ENCODE assay signal across 8 mouse cellular contexts in genomic region chr6:47188193-47188592, GRCm38 (mm10).
DNase-seq lines count a peak whose midpoint lies in the region; ATAC-seq and TF ChIP-seq lines count a peak whose summit lies in the region.

No protein-coding gene starts in this region.

- no peak overlapping the region for H3K27ac ChIP-seq in kidney, embryonic 16.5 days (ENCODE audit: low read length)
- H3K27ac ChIP-seq in liver, embryonic 11.5 days (ENCODE audit: low read depth, low read length), result no peak overlapping the region
- no peak overlapping the region for H3K27ac ChIP-seq in stomach, postnatal 0 days (replicated peaks)
- no peak overlapping the region for H3K27ac ChIP-seq in forebrain, embryonic 16.5 days (ENCODE audit: low read length)

- H3K27me3 ChIP-seq in kidney, embryonic 16.5 days (ENCODE audit: insufficient read depth, low read length), result no peaks in the 10 kb centered on the region
- H3K27me3 ChIP-seq in liver, embryonic 11.5 days (replicated peaks; ENCODE audit: control insufficient read depth, insufficient read depth, low read length), result no peaks in the 10 kb centered on the region
- H3K27me3 ChIP-seq in stomach, postnatal 0 days (ENCODE audit: control insufficient read depth, insufficient read depth, low read length), result no peaks in the 10 kb centered on the region
- H3K27me3 ChIP-seq in forebrain, embryonic 16.5 days (replicated peaks; ENCODE audit: control insufficient read depth, insufficient read depth, low read length), result no peaks in the 10 kb centered on the region

- no peak overlapping the region for H3K4me2 ChIP-seq in kidney, embryonic 16.5 days (replicated peaks; ENCODE audit: low read depth, low read length)
- no peak overlapping the region for H3K4me2 ChIP-seq in liver, embryonic 11.5 days
- H3K4me2 ChIP-seq in stomach, postnatal 0 days (replicated peaks; ENCODE audit: low read depth), result no peak overlapping the region
- H3K4me2 ChIP-seq in forebrain, embryonic 16.5 days (ENCODE audit: low read length), result no peak overlapping the region

- no peaks in the 10 kb centered on the region for H3K9me3 ChIP-seq in kidney, embryonic 16.5 days (ENCODE audit: low read length)
- no peaks in the 10 kb centered on the region for H3K9me3 ChIP-seq in liver, embryonic 11.5 days (ENCODE audit: control insufficient read depth, low read length)
- no peaks in the 10 kb centered on the region for H3K9me3 ChIP-seq in stomach, postnatal 0 days (ENCODE audit: control insufficient read depth, low read length)
- no peaks in the 10 kb centered on the region for H3K9me3 ChIP-seq in forebrain, embryonic 16.5 days (ENCODE audit: control insufficient read depth, low read length)

- no peak overlapping the region for H3K9ac ChIP-seq in kidney, embryonic 16.5 days (replicated peaks; ENCODE audit: low read length)
- H3K9ac ChIP-seq in liver, embryonic 11.5 days (ENCODE audit: low read depth, low read length), result no peak overlapping the region
- H3K9ac ChIP-seq in stomach, postnatal 0 days (ENCODE audit: low read length), result no peak overlapping the region
- H3K9ac ChIP-seq in forebrain, embryonic 16.5 days (replicated peaks; ENCODE audit: low read depth, low read length), result no peak overlapping the region

- TF ChIP-seq CTCF in stomach, postnatal 0 days (IDR thresholded peaks at IDR 0.05; ENCODE audit: low read depth), result peak; percentile 68

- DNase-seq in kidney, adult 11 months, result peak; percentile 3
- DNase-seq in MN1 (ENCODE audit: low spot score), result peak; percentile 47
- DNase-seq in c-Kit-positive CD71-negative TER-119-negative erythroid progenitor cells, embryonic 14.5 days (ENCODE audit: low read depth), result peak; percentile 49
- DNase-seq in kidney, adult 8-10 months, result peak; percentile 7 to 37
- DNase-seq in liver, embryonic 11.5 days (ENCODE audit: low spot score), result peak; percentile 45
- peak; percentile 26 for DNase-seq in stomach, postnatal 0 days (ENCODE audit: low spot score)

- H3K4me3 ChIP-seq in kidney, embryonic 16.5 days (ENCODE audit: low read length), result no peak overlapping the region
- H3K4me3 ChIP-seq in liver, embryonic 11.5 days (ENCODE audit: low read depth, low read length), result no peak overlapping the region
- no peak overlapping the region for H3K4me3 ChIP-seq in stomach, postnatal 0 days (ENCODE audit: low read depth, low read length)
- no peak overlapping the region for H3K4me3 ChIP-seq in forebrain, embryonic 16.5 days (replicated peaks; ENCODE audit: low read length)

- no peaks in the 10 kb centered on the region for H3K4me1 ChIP-seq in kidney, embryonic 16.5 days (ENCODE audit: insufficient read depth, low read length)
- H3K4me1 ChIP-seq in liver, embryonic 11.5 days (replicated peaks; ENCODE audit: control insufficient read depth, insufficient read depth, low read length), result peaks cover 4% of the 10 kb centered on the region; the same call in 1 of the 2 replicates
- no peaks in the 10 kb centered on the region for H3K4me1 ChIP-seq in stomach, postnatal 0 days (replicated peaks; ENCODE audit: control insufficient read depth, insufficient read depth)
- H3K4me1 ChIP-seq in forebrain, embryonic 16.5 days (replicated peaks; ENCODE audit: control insufficient read depth, insufficient read depth, low read length), result no peaks in the 10 kb centered on the region; the same call in 1 of the 2 replicates

- WGBS in kidney, embryonic 16.5 days, result 66% methylated on average over 7 of the region's 7 CpGs
- 54% methylated on average over 7 of the region's 7 CpGs for WGBS in liver, embryonic 11.5 days
- 61% methylated on average over 7 of the region's 7 CpGs for WGBS in stomach, postnatal 0 days
- 64% methylated on average over 7 of the region's 7 CpGs for WGBS in forebrain, embryonic 16.5 days

- no peak for TF ChIP-seq EP300 in stomach, postnatal 0 days (optimal IDR thresholded peaks at IDR 0.05)

- H3K36me3 ChIP-seq in kidney, embryonic 16.5 days (ENCODE audit: insufficient read depth, low read length), result no peaks in the 10 kb centered on the region
- no peaks in the 10 kb centered on the region for H3K36me3 ChIP-seq in liver, embryonic 11.5 days (ENCODE audit: control insufficient read depth, insufficient read depth, low read length)
- H3K36me3 ChIP-seq in stomach, postnatal 0 days (ENCODE audit: control insufficient read depth, insufficient read depth, low read length), result no peaks in the 10 kb centered on the region
- H3K36me3 ChIP-seq in forebrain, embryonic 16.5 days (ENCODE audit: control insufficient read depth, insufficient read depth), result no peaks in the 10 kb centered on the region

- no peak for ATAC-seq in kidney, embryonic 16.5 days (ENCODE audit: low FRiP score, low TSS enrichment)
- no peak for ATAC-seq in liver, embryonic 11.5 days (replicated peaks; ENCODE audit: low FRiP score)
- no peak for ATAC-seq in stomach, postnatal 0 days (ENCODE audit: low FRiP score, low TSS enrichment)
- no peak; the same call in 1 of the 2 replicates for ATAC-seq in forebrain, embryonic 16.5 days
